Mouse (Mus musculus): Measurements from ENCODE around the gene H2al1j. TPM values are rescaled to one million over a fixed set of nuclear protein-coding genes. Genes with fewer than 3 reads are reported as not detected.
"Not testable (repeated sequence)": the region's sequence is repeated elsewhere in the genome, so short reads cannot be mapped to it uniquely, and the experiment has no call there.

Gene H2al1j
- not detected in 2 replicates for polyA plus RNA-seq (2015; fragmentation: Nextera tagmentation; extraction: Ambion mirVana)

- H3K36me3 ChIP-seq (ENCODE audit: control insufficient read depth, insufficient read depth); H3K4me2 ChIP-seq (ENCODE audit: low read length); H3K4me1 ChIP-seq (replicated peaks; ENCODE audit: control insufficient read depth, insufficient read depth, low read length); H3K4me3 ChIP-seq (replicated peaks; ENCODE audit: low read length); H3K27me3 ChIP-seq (replicated peaks; ENCODE audit: control insufficient read depth, insufficient read depth, low read length); ATAC-seq; H3K9me3 ChIP-seq (ENCODE audit: control insufficient read depth, low read length); H3K9ac ChIP-seq (replicated peaks; ENCODE audit: low read depth, low read length); H3K27ac ChIP-seq (ENCODE audit: low read length): not testable (repeated sequence)
- 88% methylated on average over 2 of the region's 2 CpGs for WGBS
Observed at GRCm38 (mm10) chrX:11327522-11327921, at the start of gene H2al1j. TSS of gene H2al1j (plus strand) at chrX:11327822.

- Histone ChIP-seq H3K36me3 (ENCODE audit: control insufficient read depth, insufficient read depth) (no peaks in the 10 kb centered on the region), H3K27me3 (replicated peaks; ENCODE audit: control insufficient read depth, insufficient read depth, low read length) (no peaks in the 10 kb centered on the region), H3K9ac (replicated peaks; ENCODE audit: low read depth, low read length) (no peak overlapping the region), H3K9me3 (ENCODE audit: control insufficient read depth, low read length) (no peaks in the 10 kb centered on the region), H3K4me1 (replicated peaks; ENCODE audit: control insufficient read depth, insufficient read depth, low read length) (no peaks in the 10 kb centered on the region), H3K4me3 (replicated peaks; ENCODE audit: low read length) (no peak overlapping the region), H3K27ac (ENCODE audit: low read length) (no peak overlapping the region), H3K4me2 (ENCODE audit: low read length) (no peak overlapping the region)
- ATAC-seq: no peak
- 78% methylated on average over 2 of the region's 2 CpGs for WGBS
Observed at GRCm38 (mm10) chrX:11280741-11281140, 46.9 kb upstream of the H2al1j start.

- 68% methylated on average over 14 of the region's 14 CpGs for WGBS
Observed at GRCm38 (mm10) chrX:11288306-11288882, 39.2 kb upstream of the H2al1j start.

GRCm38 (mm10) chrX:11289244-11289643, 38.4 kb upstream of the H2al1j start:
- no peak for ATAC-seq
- Histone ChIP-seq H3K27ac (ENCODE audit: low read length) (no peak overlapping the region), H3K4me2 (ENCODE audit: low read length) (no peak overlapping the region), H3K9ac (replicated peaks; ENCODE audit: low read depth, low read length) (no peak overlapping the region), H3K27me3 (replicated peaks; ENCODE audit: control insufficient read depth, insufficient read depth, low read length) (0 out of 2 replicates have a peak, but pooled peaks cover 2% of the 10 kb centered on the region), H3K9me3 (ENCODE audit: control insufficient read depth, low read length) (no peaks in the 10 kb centered on the region; the same call in 1 of the 2 replicates), H3K4me1 (replicated peaks; ENCODE audit: control insufficient read depth, insufficient read depth, low read length) (no peaks in the 10 kb centered on the region), H3K4me3 (replicated peaks; ENCODE audit: low read length) (no peak overlapping the region), H3K36me3 (ENCODE audit: control insufficient read depth, insufficient read depth) (no peaks in the 10 kb centered on the region)
- 38% methylated on average over 4 of the region's 4 CpGs for WGBS

More at GRCm38 (mm10) chrX:11288306-11288882, 39.2 kb upstream of the H2al1j start:
- no peaks in the 10 kb centered on the region for H3K36me3 ChIP-seq (ENCODE audit: control insufficient read depth, insufficient read depth)
- H3K9ac ChIP-seq (replicated peaks; ENCODE audit: low read depth, low read length): no peak overlapping the region
- no peak for ATAC-seq
- no peak overlapping the region for H3K4me2 ChIP-seq (ENCODE audit: low read length)
- no peaks in the 10 kb centered on the region for H3K4me1 ChIP-seq (replicated peaks; ENCODE audit: control insufficient read depth, insufficient read depth, low read length)
- no peak overlapping the region for H3K27ac ChIP-seq (ENCODE audit: low read length)
- 0 out of 2 replicates have a peak, but pooled peaks cover 2% of the 10 kb centered on the region for H3K27me3 ChIP-seq (replicated peaks; ENCODE audit: control insufficient read depth, insufficient read depth, low read length)
- no peaks in the 10 kb centered on the region; the same call in 1 of the 2 replicates for H3K9me3 ChIP-seq (ENCODE audit: control insufficient read depth, low read length)
- H3K4me3 ChIP-seq (replicated peaks; ENCODE audit: low read length): no peak overlapping the region

GRCm38 (mm10) chrX:11298957-11299356, 28.7 kb upstream of the H2al1j start, which contains the start of gene H2al1a:
TSS of gene H2al1a (plus strand) at chrX:11299257.
- ATAC-seq; H3K9me3 ChIP-seq (ENCODE audit: control insufficient read depth, low read length); H3K4me3 ChIP-seq (replicated peaks; ENCODE audit: low read length); H3K36me3 ChIP-seq (ENCODE audit: control insufficient read depth, insufficient read depth); H3K4me1 ChIP-seq (replicated peaks; ENCODE audit: control insufficient read depth, insufficient read depth, low read length); H3K27ac ChIP-seq (ENCODE audit: low read length); H3K4me2 ChIP-seq (ENCODE audit: low read length); H3K9ac ChIP-seq (replicated peaks; ENCODE audit: low read depth, low read length); H3K27me3 ChIP-seq (replicated peaks; ENCODE audit: control insufficient read depth, insufficient read depth, low read length): not testable (repeated sequence)
- no CpG with 5 or more reads among the region's 3 CpGs for WGBS

- H3K4me1 ChIP-seq (replicated peaks; ENCODE audit: control insufficient read depth, insufficient read depth, low read length); H3K4me3 ChIP-seq (replicated peaks; ENCODE audit: low read length); H3K36me3 ChIP-seq (ENCODE audit: control insufficient read depth, insufficient read depth); H3K27me3 ChIP-seq (replicated peaks; ENCODE audit: control insufficient read depth, insufficient read depth, low read length); H3K27ac ChIP-seq (ENCODE audit: low read length); H3K4me2 ChIP-seq (ENCODE audit: low read length); H3K9ac ChIP-seq (replicated peaks; ENCODE audit: low read depth, low read length); H3K9me3 ChIP-seq (ENCODE audit: control insufficient read depth, low read length); ATAC-seq: not testable (repeated sequence)
- WGBS: 93% methylated on average over 1 of the region's 3 CpGs
Observed at GRCm38 (mm10) chrX:11302132-11302531, 25.5 kb upstream of the H2al1j start, which contains the start of gene H2al1b. TSS of gene H2al1b (plus strand) at chrX:11302432.

- H3K27ac ChIP-seq (ENCODE audit: low read length); H3K4me1 ChIP-seq (replicated peaks; ENCODE audit: control insufficient read depth, insufficient read depth, low read length); H3K4me2 ChIP-seq (ENCODE audit: low read length); H3K4me3 ChIP-seq (replicated peaks; ENCODE audit: low read length); H3K9me3 ChIP-seq (ENCODE audit: control insufficient read depth, low read length); ATAC-seq; H3K36me3 ChIP-seq (ENCODE audit: control insufficient read depth, insufficient read depth); H3K27me3 ChIP-seq (replicated peaks; ENCODE audit: control insufficient read depth, insufficient read depth, low read length); H3K9ac ChIP-seq (replicated peaks; ENCODE audit: low read depth, low read length): not testable (repeated sequence)
- 75% methylated on average over 1 of the region's 6 CpGs for WGBS
Observed at GRCm38 (mm10) chrX:11305355-11305754, 22.3 kb upstream of the H2al1j start, which contains the start of gene H2al1c. TSS of gene H2al1c (plus strand) at chrX:11305655.

- not testable (repeated sequence) for H3K4me3 ChIP-seq (replicated peaks; ENCODE audit: low read length); ATAC-seq; H3K36me3 ChIP-seq (ENCODE audit: control insufficient read depth, insufficient read depth); H3K4me2 ChIP-seq (ENCODE audit: low read length); H3K4me1 ChIP-seq (replicated peaks; ENCODE audit: control insufficient read depth, insufficient read depth, low read length); H3K9me3 ChIP-seq (ENCODE audit: control insufficient read depth, low read length); H3K27ac ChIP-seq (ENCODE audit: low read length); H3K27me3 ChIP-seq (replicated peaks; ENCODE audit: control insufficient read depth, insufficient read depth, low read length); H3K9ac ChIP-seq (replicated peaks; ENCODE audit: low read depth, low read length)
- WGBS: no CpG with 5 or more reads among the region's 6 CpGs
Observed at GRCm38 (mm10) chrX:11308524-11308923, 19.1 kb upstream of the H2al1j start, which contains the start of gene H2al1d. TSS of gene H2al1d (plus strand) at chrX:11308824.

- ATAC-seq; H3K9me3 ChIP-seq (ENCODE audit: control insufficient read depth, low read length); H3K9ac ChIP-seq (replicated peaks; ENCODE audit: low read depth, low read length); H3K4me1 ChIP-seq (replicated peaks; ENCODE audit: control insufficient read depth, insufficient read depth, low read length); H3K36me3 ChIP-seq (ENCODE audit: control insufficient read depth, insufficient read depth); H3K27me3 ChIP-seq (replicated peaks; ENCODE audit: control insufficient read depth, insufficient read depth, low read length); H3K4me2 ChIP-seq (ENCODE audit: low read length); H3K4me3 ChIP-seq (replicated peaks; ENCODE audit: low read length); H3K27ac ChIP-seq (ENCODE audit: low read length): not testable (repeated sequence)
- no CpG with 5 or more reads among the region's 3 CpGs for WGBS
Observed at GRCm38 (mm10) chrX:11311634-11312033, 16.0 kb upstream of the H2al1j start, which contains the start of gene H2al1e. TSS of gene H2al1e (plus strand) at chrX:11311934.
